Comparison of ENCODE assay signal across 7 mouse cellular contexts in genomic region chr11:29692111-29692682, GRCm38 (mm10). TPM values are rescaled to one million over a fixed set of nuclear protein-coding genes. Genes with fewer than 3 reads are reported as not detected.
DNase-seq lines count a peak whose midpoint lies in the region; ATAC-seq lines count a peak whose summit lies in the region.

No protein-coding gene starts in this region.

- no peaks in the 10 kb centered on the region for H3K4me1 ChIP-seq in kidney, embryonic 14.5 days (ENCODE audit: control insufficient read depth, insufficient read depth, low read length)

- H3K36me3 ChIP-seq in kidney, embryonic 14.5 days (ENCODE audit: control insufficient read depth, insufficient read depth, low read length) = no peaks in the 10 kb centered on the region; the same call in 1 of the 2 replicates

- peak overlapping the region; percentile 8; the same call in 1 of the 2 replicates for H3K27ac ChIP-seq in kidney, embryonic 14.5 days (ENCODE audit: low read depth, low read length)

- no peaks in the 10 kb centered on the region for H3K9me3 ChIP-seq in kidney, embryonic 14.5 days (ENCODE audit: control insufficient read depth, low read length)

- H3K4me3 ChIP-seq in kidney, embryonic 14.5 days (ENCODE audit: low read length) = peak overlapping the region; percentile 92; the same call in 1 of the 2 replicates

- H3K9ac ChIP-seq in kidney, embryonic 14.5 days (ENCODE audit: low read depth, low read length) = no peak overlapping the region

- 17% methylated on average over 12 of the region's 12 CpGs for WGBS in kidney, embryonic 14.5 days

- DNase-seq in 416B (ENCODE audit: low read depth) = peak; percentile 90
- peak; percentile 46 for DNase-seq in ES-CJ7 (ENCODE audit: low read depth, low spot score)
- DNase-seq in embryo, embryonic 10.5 days (ENCODE audit: low spot score) = peak; percentile 40
- DNase-seq in heart, adult 9 months (ENCODE audit: low spot score in 2 of 2) = peak; percentile 53 to 55
- peak; percentile 30 for DNase-seq in lung, postnatal 25 days (ENCODE audit: low spot score)
- peak; percentile 23 for DNase-seq in telencephalon, adult 2 months (ENCODE audit: low read depth, low spot score)

- no peaks in the 10 kb centered on the region for H3K27me3 ChIP-seq in kidney, embryonic 14.5 days (ENCODE audit: control insufficient read depth, insufficient read depth, low read length)

- ATAC-seq in kidney, embryonic 14.5 days (ENCODE audit: low FRiP score, low TSS enrichment) = no peak

- peak overlapping the region; percentile 28 for H3K4me2 ChIP-seq in kidney, embryonic 14.5 days (replicated peaks; ENCODE audit: low read depth, low read length)

RNA-seq across cellular contexts. Expression of gene Rtn4, which starts 0.6 kb away (rescaled TPM):
- polyA plus RNA-seq in kidney, embryonic 14.5 days (2014; fragmentation: Nextera tagmentation; extraction: Ambion mirVana) = 42.2 and 70.6 TPM in 2 replicates

Comparison
In these comparisons a context has a peak if more than half of its experiments do, and no peak if none do; other contexts are left out.
1. DNase-seq: peak in every context shown above with its lines; median percentile 90 in 416B; 54 in heart, adult 9 months; 46 in ES-CJ7; 40 in embryo, embryonic 10.5 days; 30 in lung, postnatal 25 days; 23 in telencephalon, adult 2 months.